Mouse (Mus musculus): ENCODE results near the gene Sik3. TPM values are rescaled to one million over a fixed set of nuclear protein-coding genes. Genes with fewer than 3 reads are reported as not detected.
"Not testable (repeated sequence)": the region's sequence is repeated elsewhere in the genome, so short reads cannot be mapped to it uniquely, and the experiment has no call there.

Sik3 gene
- polyA plus RNA-seq, 1 experiment = 10.9 TPM

GRCm38 (mm10) chr9:46090066-46090465 lies 77.4 kb downstream of the Sik3 start:
- DNase-seq (ENCODE audit: low read depth, low spot score) = no peak
- WGBS = 77% methylated on average over 4 of the region's 4 CpGs

DNA sequence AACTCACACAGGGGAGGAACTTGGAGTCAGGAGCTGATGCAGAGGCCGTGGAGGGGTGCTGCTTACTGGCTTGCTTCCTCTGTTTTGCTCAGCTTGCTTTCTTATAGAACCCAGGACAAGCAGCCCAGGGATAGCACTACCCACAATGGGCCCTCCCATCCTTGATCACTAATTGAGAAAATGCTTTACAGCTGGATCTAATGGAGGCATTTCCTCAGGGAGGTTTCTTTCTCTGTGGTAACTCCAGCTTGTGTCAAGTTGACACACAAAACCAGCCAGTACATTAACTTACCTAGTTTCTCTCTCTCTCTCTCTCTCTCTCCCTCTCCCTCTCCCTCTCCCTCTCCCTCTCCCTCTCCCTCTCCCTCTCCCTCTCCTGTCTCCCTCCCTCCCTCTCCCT lies 78.5 kb downstream of the Sik3 start:
- not testable (repeated sequence) for DNase-seq (ENCODE audit: low read depth, low spot score)
- WGBS = 42% methylated on average over 1 of the region's 1 CpGs

DNA sequence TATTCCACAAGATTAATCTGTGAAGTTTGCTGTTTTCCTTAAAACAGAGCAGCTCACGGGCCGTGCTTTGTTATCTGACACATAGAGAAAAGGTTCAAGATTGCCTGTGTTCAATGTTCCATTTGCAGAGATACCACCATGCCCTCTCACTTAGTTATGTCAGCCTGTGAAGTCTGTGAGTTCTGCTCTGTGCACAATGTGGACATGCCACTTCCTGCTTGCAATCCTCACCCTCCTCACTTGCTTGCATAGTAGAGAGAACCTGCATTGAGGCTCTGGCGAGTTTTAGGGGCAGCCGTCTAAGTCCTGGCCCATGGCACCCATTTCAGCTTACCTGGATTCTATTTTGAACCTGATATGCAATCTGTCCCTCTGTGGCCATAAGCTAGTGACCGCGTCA lies 80.0 kb downstream of the Sik3 start:
- DNase-seq (ENCODE audit: low read depth, low spot score) = no peak
- WGBS = 91% methylated on average over 6 of the region's 6 CpGs

- WGBS = 21% methylated on average over 15 of the region's 15 CpGs
- peak; percentile 72 for DNase-seq (ENCODE audit: low read depth, low spot score)
Measured at GRCm38 (mm10) chr9:46098360-46098985, 85.9 kb downstream of the Sik3 start.

- 77% methylated on average over 5 of the region's 5 CpGs for whole genome bisulfite sequencing
Measured at GRCm38 (mm10) chr9:46099107-46099506, 86.5 kb downstream of the Sik3 start.

DNA sequence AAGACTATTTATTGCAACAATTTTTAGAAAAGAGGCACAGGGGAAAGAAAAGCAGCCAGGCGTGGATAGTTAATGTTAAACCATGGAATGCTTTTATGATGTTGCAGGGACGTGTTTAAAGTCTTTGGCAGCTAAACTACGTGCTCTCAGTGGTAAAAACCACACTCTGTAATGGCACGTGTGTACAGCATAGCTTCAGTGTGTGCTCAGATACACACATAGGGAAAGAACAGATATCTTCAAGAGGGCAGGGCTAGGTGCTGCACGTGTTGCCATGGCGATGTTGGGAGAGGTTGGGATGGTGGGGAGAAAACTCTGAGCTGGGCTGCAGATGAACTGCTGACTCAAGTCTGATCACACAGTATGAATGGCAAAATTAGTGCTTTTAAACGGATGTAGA lies 90.5 kb downstream of the Sik3 start:
- 36% methylated on average over 7 of the region's 7 CpGs for WGBS
- no peak for DNase-seq (ENCODE audit: low read depth, low spot score)

More at GRCm38 (mm10) chr9:46099107-46099506, 86.5 kb downstream of the Sik3 start:
- no peak for DNase-seq (ENCODE audit: low read depth, low spot score)

DNA sequence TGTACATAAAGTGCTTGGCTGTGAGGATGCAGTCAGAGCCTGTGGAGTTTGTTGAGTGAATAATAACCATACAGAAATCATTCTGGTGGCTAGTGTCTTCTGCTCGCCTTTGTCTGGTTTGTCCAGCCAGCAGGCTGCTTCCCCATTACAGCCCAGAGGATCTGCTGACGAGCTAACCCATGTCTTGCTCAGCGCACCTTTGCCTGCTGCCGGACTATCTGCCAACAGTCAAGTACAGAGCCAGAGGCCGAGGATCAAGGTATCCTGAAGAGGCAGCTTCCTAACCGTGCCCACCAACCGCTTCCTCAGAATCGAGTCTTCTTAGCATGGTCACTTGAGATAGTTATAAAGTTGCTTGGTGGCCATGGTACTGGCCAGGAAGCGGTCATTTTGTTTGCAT lies 93.5 kb downstream of the Sik3 start:
- WGBS = 91% methylated on average over 9 of the region's 9 CpGs
- no peak for DNase-seq (ENCODE audit: low read depth, low spot score)

- no peak for DNase-seq (ENCODE audit: low read depth, low spot score)
- WGBS = 28% methylated on average over 7 of the region's 7 CpGs
Measured at GRCm38 (mm10) chr9:46110648-46111047, 98.0 kb downstream of the Sik3 start.

- DNase-seq (ENCODE audit: low read depth, low spot score) = no peak
Measured at GRCm38 (mm10) chr9:46111334-46111733, 98.7 kb downstream of the Sik3 start.

DNA sequence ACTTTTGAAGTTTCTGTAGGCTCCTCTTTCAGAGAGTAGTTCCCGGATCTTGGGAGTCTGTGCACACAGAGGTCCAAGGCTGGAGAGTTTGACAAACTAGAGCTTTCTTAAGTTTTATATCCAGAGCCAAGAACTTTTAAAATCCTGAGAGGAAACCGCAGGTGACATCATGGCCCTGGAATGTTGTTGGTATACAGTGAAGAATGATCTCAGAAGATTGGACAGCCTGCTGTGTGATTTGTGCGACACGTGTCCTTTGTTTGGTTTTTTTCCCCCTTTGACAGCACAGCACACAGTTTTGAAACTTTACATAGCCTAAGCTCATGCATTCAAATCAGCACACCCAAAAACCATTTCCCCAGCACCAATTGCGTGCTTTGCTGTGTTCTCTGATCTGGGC lies 99.6 kb downstream of the Sik3 start:
- 51% methylated on average over 5 of the region's 5 CpGs for WGBS
- DNase-seq (ENCODE audit: low read depth, low spot score) = no peak

- DNase-seq (ENCODE audit: low read depth, low spot score) = no peak
- WGBS = 83% methylated on average over 8 of the region's 8 CpGs
Measured at GRCm38 (mm10) chr9:46118844-46119385, 106.3 kb downstream of the Sik3 start.

GRCm38 (mm10) chr9:46119943-46120441 lies 107.4 kb downstream of the Sik3 start:
- 27% methylated on average over 6 of the region's 6 CpGs for WGBS
- no peak for DNase-seq (ENCODE audit: low read depth, low spot score)

GRCm38 (mm10) chr9:46120468-46121253 lies 108.0 kb downstream of the Sik3 start:
- DNase-seq (ENCODE audit: low read depth, low spot score) = no peak
- WGBS = 74% methylated on average over 6 of the region's 6 CpGs

- WGBS = 37% methylated on average over 4 of the region's 4 CpGs
Measured at GRCm38 (mm10) chr9:46121486-46121885, 108.9 kb downstream of the Sik3 start.

GRCm38 (mm10) chr9:46122731-46123130 lies 110.1 kb downstream of the Sik3 start:
- no peak for DNase-seq (ENCODE audit: low read depth, low spot score)
- WGBS = 83% methylated on average over 9 of the region's 9 CpGs

More at GRCm38 (mm10) chr9:46121486-46121885, 108.9 kb downstream of the Sik3 start:
- no peak for DNase-seq (ENCODE audit: low read depth, low spot score)

- no peak for DNase-seq (ENCODE audit: low read depth, low spot score)
- WGBS = 45% methylated on average over 2 of the region's 2 CpGs
Measured at GRCm38 (mm10) chr9:46126295-46126694, 113.7 kb downstream of the Sik3 start.

DNA sequence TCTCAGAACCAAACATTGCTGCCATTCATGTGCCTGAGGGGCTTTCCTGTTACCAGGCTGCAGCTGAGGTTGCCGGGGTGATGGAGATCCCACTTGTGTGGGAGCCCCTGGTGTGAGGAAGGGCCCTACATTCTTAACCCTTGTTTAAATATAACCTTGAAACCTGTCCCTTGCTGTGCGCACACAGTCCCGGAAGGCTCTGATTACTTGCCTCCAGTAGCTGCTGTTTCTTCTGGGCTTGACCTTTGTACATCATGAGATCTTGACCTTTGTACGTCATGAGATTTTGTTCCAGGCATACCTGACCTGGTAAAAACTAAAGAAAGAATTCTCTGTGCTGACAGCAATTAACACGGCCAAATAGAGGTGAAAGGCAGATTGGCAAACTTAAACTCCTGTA lies 114.7 kb downstream of the Sik3 start:
- DNase-seq (ENCODE audit: low read depth, low spot score) = no peak
- WGBS = 28% methylated on average over 5 of the region's 5 CpGs

- no peak for DNase-seq (ENCODE audit: low read depth, low spot score)
- WGBS = 48% methylated on average over 2 of the region's 2 CpGs
Measured at GRCm38 (mm10) chr9:46129241-46129640, 116.6 kb downstream of the Sik3 start.

DNA sequence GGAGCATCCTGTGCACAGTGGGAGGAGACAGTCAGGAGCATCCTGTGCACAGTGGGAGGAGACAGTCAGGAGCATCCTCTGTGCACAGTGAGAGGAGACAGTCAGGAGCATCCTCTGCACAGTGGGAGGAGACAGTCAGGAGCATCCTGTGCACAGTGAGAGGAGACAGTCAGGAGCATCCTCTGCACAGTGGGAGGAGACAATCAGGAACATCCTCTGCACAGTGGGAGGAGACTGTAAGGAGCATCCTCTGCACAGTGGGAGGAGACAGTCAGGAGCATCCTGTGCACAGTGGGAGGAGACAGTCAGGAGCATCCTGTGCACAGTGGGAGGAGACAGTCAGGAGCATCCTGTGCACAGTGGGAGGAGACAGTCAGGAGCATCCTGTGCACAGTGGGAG lies 120.2 kb downstream of the Sik3 start:
- DNase-seq (ENCODE audit: low read depth, low spot score) = not testable (repeated sequence)

- WGBS = 75% methylated on average over 6 of the region's 6 CpGs
- DNase-seq (ENCODE audit: low read depth, low spot score) = no peak
Measured at GRCm38 (mm10) chr9:46138831-46139230, 126.2 kb downstream of the Sik3 start.

DNA sequence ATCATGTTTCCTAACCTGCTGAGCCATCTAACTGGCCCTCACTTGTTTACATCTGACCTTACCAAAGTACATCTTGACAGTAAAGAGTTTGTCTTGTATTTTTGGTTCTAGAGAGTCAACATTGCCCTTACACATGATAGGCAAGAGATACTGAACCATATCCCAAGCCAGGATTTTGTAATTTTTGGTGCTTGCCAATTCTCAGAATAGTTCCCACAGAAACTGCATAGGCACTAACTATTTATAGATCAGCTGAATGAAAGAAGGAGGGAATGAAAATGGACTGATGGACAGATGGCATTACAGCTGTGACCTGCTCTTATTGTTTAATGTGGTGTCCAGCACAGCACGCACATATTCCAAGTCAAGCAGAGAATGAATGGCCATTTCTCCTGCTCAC lies 128.2 kb downstream of the Sik3 start:
- DNase-seq (ENCODE audit: low read depth, low spot score) = no peak
- WGBS = 88% methylated on average over 1 of the region's 1 CpGs
